Mouse (Mus musculus) kidney, adult 2 months (tissue): ENCODE results near the gene Abat.

ENCODE experiments used
- CTCF ChIP-seq: fragments of 200-500 bp; conservative IDR thresholded peaks from 2 replicates; pipeline ENCODE4 v1.5.1; 2011; ENCODE audit warnings: low read depth, mild to moderate bottlenecking, control low read depth, low read length, moderate library complexity, mixed read lengths; ENCODE audit not compliant: insufficient read depth, insufficient read length
- POLR2A ChIP-seq: fragments of 200-500 bp; IDR thresholded peaks from one replicate; pipeline ENCODE4 v1.6.1; 2011; ENCODE audit warnings: low read depth, low read length, control low read depth

- TF ChIP-seq CTCF, result no peak
- no peak for TF ChIP-seq POLR2A
These were observed 57.1 kb downstream of the Abat start for GRCm38 (mm10) chr16:8570336-8570735.
